In the genomic region with DNA sequence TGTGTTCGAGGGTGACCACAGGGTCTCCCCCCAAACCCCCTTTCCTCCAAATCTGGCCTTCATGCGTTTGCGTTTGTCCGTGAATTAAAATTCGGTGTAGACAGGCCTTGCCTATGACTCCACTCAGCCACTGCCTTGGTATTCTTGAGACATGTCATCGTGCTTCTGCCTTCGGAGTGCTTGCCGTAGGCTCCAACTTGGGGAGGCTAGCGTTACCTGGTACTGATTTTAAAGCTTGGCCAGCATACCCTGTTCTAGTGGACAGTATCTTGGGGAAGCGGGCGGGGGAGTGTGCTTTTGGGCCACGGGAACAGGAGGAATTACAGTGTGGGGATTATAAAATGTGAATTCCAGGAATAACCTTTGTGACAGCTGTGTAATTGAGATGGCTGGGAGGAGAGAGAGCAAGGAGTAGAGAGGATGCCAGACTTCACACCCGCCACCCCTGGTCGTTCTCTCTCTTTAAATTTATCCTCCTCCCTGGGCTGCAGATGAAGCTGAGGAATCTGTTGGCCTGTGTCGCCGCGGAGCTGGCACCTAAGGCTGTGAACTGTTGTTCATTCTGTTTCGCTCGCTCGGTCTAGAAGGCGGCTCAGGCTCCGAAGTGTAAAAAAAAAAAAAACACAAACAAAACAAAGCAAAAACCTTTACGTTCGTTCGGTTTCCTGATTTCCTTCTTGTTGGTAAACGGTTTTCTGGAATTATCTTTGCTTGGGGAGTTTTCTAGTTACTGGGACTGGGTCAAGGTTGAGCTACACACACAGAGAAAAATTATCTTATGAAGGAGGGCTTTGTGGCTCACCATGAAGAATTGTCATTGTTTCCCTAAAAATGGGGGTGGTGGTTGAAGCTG, we compare ENCODE assay signal across 8 mouse cellular contexts. TPM values are rescaled to one million over a fixed set of nuclear protein-coding genes. Genes with fewer than 3 reads are reported as not detected.
A peak's percentile ranks its signal among the peaks of the same experiment; 100 is the strongest.
DNase-seq lines count a peak whose midpoint lies in the region; ATAC-seq and TF ChIP-seq lines count a peak whose summit lies in the region.

No protein-coding gene starts in this region.

- peak overlapping the region; percentile 93 for H3K4me3 ChIP-seq in spleen, adult 2 months (ENCODE audit: extremely low read depth, insufficient read depth, insufficient read length)
- peak overlapping the region; percentile 72 for H3K4me3 ChIP-seq in intestine, embryonic 15.5 days (replicated peaks)
- H3K4me3 ChIP-seq in lung, embryonic 14.5 days (ENCODE audit: low read depth, low read length), result peak overlapping the region; percentile 97

- H3K36me3 ChIP-seq in spleen, adult 2 months (ENCODE audit: control insufficient read depth, insufficient read depth, low read length), result no peaks in the 10 kb centered on the region
- no peaks in the 10 kb centered on the region for H3K36me3 ChIP-seq in intestine, embryonic 15.5 days
- peaks cover 21% of the 10 kb centered on the region for H3K36me3 ChIP-seq in lung, embryonic 14.5 days (ENCODE audit: insufficient read depth)

- peak overlapping the region; percentile 93 for H3K9ac ChIP-seq in intestine, embryonic 15.5 days
- peak overlapping the region; percentile 99 for H3K9ac ChIP-seq in lung, embryonic 14.5 days

- no peaks in the 10 kb centered on the region for H3K27me3 ChIP-seq in spleen, adult 2 months (ENCODE audit: control insufficient read depth, insufficient read depth, low read length)
- H3K27me3 ChIP-seq in intestine, embryonic 15.5 days (replicated peaks), result no peaks in the 10 kb centered on the region
- H3K27me3 ChIP-seq in lung, embryonic 14.5 days (ENCODE audit: insufficient read depth, low read length), result no peaks in the 10 kb centered on the region

- peaks cover 21% of the 10 kb centered on the region for H3K4me1 ChIP-seq in spleen, adult 2 months (ENCODE audit: control insufficient read depth, insufficient read depth, insufficient read length)
- H3K4me1 ChIP-seq in intestine, embryonic 15.5 days (replicated peaks), result peaks cover 28% of the 10 kb centered on the region
- peaks cover 28% of the 10 kb centered on the region for H3K4me1 ChIP-seq in lung, embryonic 14.5 days (ENCODE audit: insufficient read depth)

- no peak for TF ChIP-seq POLR2A in spleen, adult 2 months (IDR thresholded peaks at IDR 0.05; ENCODE audit: low read depth, low read length)

- peak overlapping the region; percentile 90 for H3K27ac ChIP-seq in spleen, adult 2 months (ENCODE audit: insufficient read depth, low read length)
- peak overlapping the region; percentile 95 for H3K27ac ChIP-seq in intestine, embryonic 15.5 days
- peak overlapping the region; percentile 99 for H3K27ac ChIP-seq in lung, embryonic 14.5 days (ENCODE audit: low read depth)

- no peak for TF ChIP-seq CTCF in spleen, adult 2 months (IDR thresholded peaks at IDR 0.05; ENCODE audit: extremely low read depth, insufficient read depth, insufficient read length, insufficient replicate concordance)
- no peak for TF ChIP-seq CTCF in lung, embryonic 14.5 days (IDR thresholded peaks at IDR 0.05; ENCODE audit: low read depth)

- no peaks in the 10 kb centered on the region for H3K9me3 ChIP-seq in intestine, embryonic 15.5 days
- no peaks in the 10 kb centered on the region for H3K9me3 ChIP-seq in lung, embryonic 14.5 days (ENCODE audit: low read depth, low read length)

- WGBS in spleen, adult 2 months, result 7% methylated on average over 26 of the region's 26 CpGs
- under 1% methylated on average over 26 of the region's 26 CpGs for WGBS in intestine, embryonic 15.5 days
- WGBS in lung, embryonic 14.5 days, result 1% methylated on average over 26 of the region's 26 CpGs

- peak overlapping the region; percentile 79 for H3K4me2 ChIP-seq in intestine, embryonic 15.5 days (replicated peaks)
- H3K4me2 ChIP-seq in lung, embryonic 14.5 days, result peak overlapping the region; percentile 93

- DNase-seq in spleen, adult 2 months (ENCODE audit: low read depth in 1 of 2, low spot score in 2 of 2), result no peak
- DNase-seq in spleen, postnatal 14 days (ENCODE audit: low spot score in 2 of 2), result no peak
- DNase-seq in cerebellum, adult 9-10 months, result peak; percentile 73
- peak; percentile 48 to 63 for DNase-seq in frontal cortex, postnatal 36 days (ENCODE audit: low spot score in 2 of 2)
- peak; percentile 55 for DNase-seq in lung, embryonic 14.5 days
- DNase-seq in retina, adult 2 months (ENCODE audit: low read depth, low spot score), result peak; percentile 23
- DNase-seq in urinary bladder, postnatal 14 days (ENCODE audit: low spot score), result no peak

- ATAC-seq in intestine, embryonic 15.5 days, result no peak
- no peak for ATAC-seq in lung, embryonic 14.5 days (ENCODE audit: insufficient read depth)

RNA-seq across cellular contexts. Expression of a gene that starts 1.4 kb away (rescaled TPM):
- polyA plus RNA-seq in spleen, adult 2 months (2012; rRNA removed), result 54.3 and 60.7 TPM in 2 replicates
- 20.0 and 25.5 TPM in 2 replicates for polyA plus RNA-seq in intestine, embryonic 15.5 days (2015; fragmentation: Nextera tagmentation; extraction: Ambion mirVana)
- polyA plus RNA-seq in lung, embryonic 14.5 days (2014; fragmentation: Nextera tagmentation; extraction: Ambion mirVana), result 44.7 and 49.3 TPM in 2 replicates

Comparison
In these comparisons a context has a peak if more than half of its experiments do, and no peak if none do; other contexts are left out.
1. DNase-seq: peak in cerebellum, adult 9-10 months (single experiment), frontal cortex, postnatal 36 days (2 of 2), lung, embryonic 14.5 days (single experiment) and retina, adult 2 months (single experiment); none in spleen, adult 2 months (0 of 2), spleen, postnatal 14 days (0 of 2) and urinary bladder, postnatal 14 days (single experiment).
2. Peak in every context shown above with its lines, with median percentiles within 50 percentile points of each other: H3K27ac ChIP-seq and H3K4me3 ChIP-seq.